Comparison of ENCODE assay signal across 12 mouse cellular contexts in the genomic region with DNA sequence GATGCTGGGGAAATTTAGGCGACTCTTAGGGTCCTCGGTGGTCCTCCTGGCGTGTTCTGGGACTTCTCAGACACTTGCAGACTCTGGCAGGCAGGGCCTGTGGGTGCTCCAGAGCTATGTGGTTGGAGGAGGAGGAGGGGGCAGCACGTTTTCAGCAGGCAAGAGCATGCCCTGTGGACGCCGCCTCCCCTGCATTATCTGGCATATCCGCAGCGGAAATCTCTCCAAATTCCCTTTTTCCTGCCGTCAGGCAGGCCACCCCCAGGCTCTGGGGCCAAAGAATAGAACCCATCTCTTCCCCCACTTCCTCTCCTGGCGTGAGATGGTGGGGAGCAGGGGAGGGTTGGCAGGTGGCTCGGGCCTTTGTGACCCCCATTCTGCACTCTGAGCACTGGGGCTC. TPM values are rescaled to one million over a fixed set of nuclear protein-coding genes. Genes with fewer than 3 reads are reported as not detected.
DNase-seq lines count a peak whose midpoint lies in the region; ATAC-seq and TF ChIP-seq lines count a peak whose summit lies in the region.
"Had no signal": no experiment of that assay in that cellular context is flagged by ENCODE, and none has a peak within 500 bp of the region (broad histone marks: within the 10 kb centered on the region; RNA-seq: fewer than 3 reads in every experiment).

No protein-coding gene starts in this region.

- no peaks in the 10 kb centered on the region for H3K9me3 ChIP-seq in heart, embryonic 10.5 days
- H3K9me3 ChIP-seq in kidney, postnatal 0 days (replicated peaks; ENCODE audit: low read length) = no peaks in the 10 kb centered on the region
- H3K9me3 ChIP-seq in MEL (replicated peaks; ENCODE audit: insufficient read depth, low read length) = no peaks in the 10 kb centered on the region

- H3K4me2 ChIP-seq in kidney, postnatal 0 days (ENCODE audit: low read length) = no peak overlapping the region

- WGBS in heart, embryonic 10.5 days = 44% methylated on average over 11 of the region's 11 CpGs
- WGBS in kidney, postnatal 0 days = 54% methylated on average over 11 of the region's 11 CpGs
- 75% methylated on average over 11 of the region's 11 CpGs for WGBS in cerebellum, adult 2 months

- TF ChIP-seq CTCF in kidney, postnatal 0 days (IDR thresholded peaks at IDR 0.05; ENCODE audit: low read depth) = no peak
- TF ChIP-seq CTCF in MEL (IDR thresholded peaks at IDR 0.05 in 2 of 3, conservative IDR thresholded peaks at IDR 0.05 in 1 of 3; ENCODE audit: control insufficient read depth in 1 of 3, insufficient read depth in 1 of 3, low read depth in 2 of 3, low read length in 3 of 3, poor library complexity in 1 of 3, severe bottlenecking in 1 of 3) = no peak
- no peak for TF ChIP-seq CTCF in cerebellum, adult 2 months (IDR thresholded peaks at IDR 0.05; ENCODE audit: borderline replicate concordance, insufficient read depth, low read depth, low read length)

- peak overlapping the region; percentile 93 for H3K27ac ChIP-seq in heart, embryonic 10.5 days
- 0 out of 2 replicates have a peak overlapping the region, but pooled peaks have one; percentile 13 for H3K27ac ChIP-seq in kidney, postnatal 0 days
- H3K27ac ChIP-seq in MEL (ENCODE audit: control insufficient read depth, low read depth, low read length) = peak overlapping the region; percentile 78
- no peak overlapping the region for H3K27ac ChIP-seq in cerebellum, adult 2 months (ENCODE audit: insufficient read depth, low read length)
- H3K27ac ChIP-seq: macrophage had no signal

- peaks cover 81% of the 10 kb centered on the region for H3K4me1 ChIP-seq in heart, embryonic 10.5 days
- H3K4me1 ChIP-seq in kidney, postnatal 0 days (replicated peaks; ENCODE audit: insufficient read depth, low read length) = peaks cover 41% of the 10 kb centered on the region
- H3K4me1 ChIP-seq in MEL (ENCODE audit: control insufficient read depth in 1 of 2, insufficient read depth in 2 of 2, low read length in 2 of 2) = peaks cover 13 to 49% of the 10 kb centered on the region in 2 experiments
- H3K4me1 ChIP-seq in cerebellum, adult 2 months (ENCODE audit: control insufficient read depth, insufficient read depth, low read length) = peaks cover 26% of the 10 kb centered on the region

- peaks cover 33% of the 10 kb centered on the region for H3K36me3 ChIP-seq in heart, embryonic 10.5 days
- H3K36me3 ChIP-seq in kidney, postnatal 0 days (ENCODE audit: insufficient read depth, low read length) = peaks cover 24% of the 10 kb centered on the region
- peaks cover 0 to 29% of the 10 kb centered on the region in 2 experiments; a peak in 2 of 4 replicates for H3K36me3 ChIP-seq in MEL (ENCODE audit: control insufficient read depth in 1 of 2, insufficient read depth in 2 of 2, low read length in 2 of 2)

- TF ChIP-seq RAD21 in MEL (IDR thresholded peaks at IDR 0.05; ENCODE audit: low read depth, low read length) = no peak

- no peak for TF ChIP-seq EP300 in MEL (IDR thresholded peaks at IDR 0.05; ENCODE audit: low read depth in 1 of 2, low read length in 2 of 2)

- TF ChIP-seq POLR2A in MEL (IDR thresholded peaks at IDR 0.05; ENCODE audit: control insufficient read depth in 1 of 2, insufficient read depth in 1 of 2, low read depth in 1 of 2, low read length in 2 of 2, poor library complexity in 1 of 2) = no peak
- no peak for TF ChIP-seq POLR2A in cerebellum, adult 2 months (IDR thresholded peaks at IDR 0.05; ENCODE audit: borderline replicate concordance, insufficient read depth, low read length)

- no peak for DNase-seq in heart, embryonic 10.5 days (ENCODE audit: low spot score)
- no peak for DNase-seq in heart, adult 11 months
- no peak for DNase-seq in kidney, postnatal 0 days (ENCODE audit: low spot score)
- no peak for DNase-seq in kidney, adult 18-20 months
- DNase-seq in MEL (ENCODE audit: low read depth, low spot score) = peak; percentile 43
- DNase-seq in kidney, postnatal 4 days = peak; percentile 38 to 44
- DNase-seq in frontal cortex, postnatal 10 days (ENCODE audit: low spot score in 2 of 2) = no peak
- DNase-seq in cerebellum, adult 2 months = no peak
- DNase-seq: cerebellum, adult 18-20 months; forebrain, postnatal 0 days; thymus, postnatal 36 days had no signal

- no peak overlapping the region for H3K9ac ChIP-seq in kidney, postnatal 0 days (ENCODE audit: low read depth, low read length)
- H3K9ac ChIP-seq in MEL (ENCODE audit: control insufficient read depth, low read depth, low read length, poor library complexity, severe bottlenecking) = peak overlapping the region; percentile 43
- H3K9ac ChIP-seq: forebrain, postnatal 0 days had no signal

- no peaks in the 10 kb centered on the region for H3K79me2 ChIP-seq in MEL (ENCODE audit: control insufficient read depth, insufficient read depth, low read length, poor library complexity)

- no peak overlapping the region for H3K4me3 ChIP-seq in heart, embryonic 10.5 days
- H3K4me3 ChIP-seq in kidney, postnatal 0 days (replicated peaks; ENCODE audit: low read depth, low read length) = no peak overlapping the region
- H3K4me3 ChIP-seq in MEL (ENCODE audit: control insufficient read depth in 1 of 2, insufficient read depth in 1 of 2, low read depth in 2 of 2, low read length in 2 of 2) = peak overlapping the region; percentile 0 to 42; a peak in 3 of 4 replicates
- H3K4me3 ChIP-seq in cerebellum, adult 2 months (replicated peaks; ENCODE audit: insufficient read depth, low read depth, low read length) = no peak overlapping the region

- no peaks in the 10 kb centered on the region for H3K27me3 ChIP-seq in heart, embryonic 10.5 days (ENCODE audit: insufficient read depth, poor library complexity, severe bottlenecking)
- H3K27me3 ChIP-seq in kidney, postnatal 0 days (ENCODE audit: insufficient read depth, low read length) = no peaks in the 10 kb centered on the region
- no peaks in the 10 kb centered on the region for H3K27me3 ChIP-seq in MEL (ENCODE audit: control insufficient read depth in 1 of 2, insufficient read depth in 2 of 2, low read length in 2 of 2)
- no peaks in the 10 kb centered on the region for H3K27me3 ChIP-seq in cerebellum, adult 2 months (ENCODE audit: control insufficient read depth, insufficient read depth, low read length)

- no peak for ATAC-seq in kidney, postnatal 0 days (replicated peaks; ENCODE audit: low FRiP score, low read depth)

TF ChIP-seq in MEL, 35 proteins besides CTCF, POLR2A, EP300 and RAD21:
- TF ChIP-seq BHLHE40 (IDR thresholded peaks at IDR 0.05; ENCODE audit: borderline replicate concordance, low read depth, low read length) (peak; percentile 17; the same call in 1 of the 2 replicates), KAT2A (conservative IDR thresholded peaks at IDR 0.05; ENCODE audit: low read depth, low read length) (no peak), CHD1 (IDR thresholded peaks at IDR 0.05; ENCODE audit: low read depth, low read length) (no peak), MXI1 (IDR thresholded peaks at IDR 0.05; ENCODE audit: low read depth, low read length) (peak; percentile 44; the same call in 1 of the 2 replicates), MAZ (IDR thresholded peaks at IDR 0.05; ENCODE audit: low read depth, low read length) (no peak; the same call in 1 of the 2 replicates), GABPA (IDR thresholded peaks at IDR 0.05; ENCODE audit: low read depth, low read length) (no peak), E2F4 (IDR thresholded peaks at IDR 0.05; ENCODE audit: borderline replicate concordance, low read depth, low read length) (no peak), RCOR1 (IDR thresholded peaks at IDR 0.05; ENCODE audit: low read depth, low read length) (0 out of 2 replicates have a peak, but pooled peaks have one; percentile 3), MYB (IDR thresholded peaks at IDR 0.05; ENCODE audit: low read depth, low read length) (no peak)

RNA-seq across cellular contexts. Expression of a gene that starts 12.9 kb away (rescaled TPM):
- polyA plus RNA-seq in heart, embryonic 10.5 days (2016; fragmentation: Nextera tagmentation; extraction: Ambion mirVana) = 5.2 and 6.3 TPM in 2 replicates
- polyA plus RNA-seq in kidney, postnatal 0 days (2015; fragmentation: Nextera tagmentation; extraction: Ambion mirVana) = 5.6 and 5.8 TPM in 2 replicates
- total RNA-seq in MEL (2012; rRNA removed) = 2.3 and 2.5 TPM in 2 replicates
- polyA plus RNA-seq in MEL (2012; ENCODE audit: insufficient read depth in 1 of 2, insufficient read length in 2 of 2, low read depth in 1 of 2, low replicate concordance in 2 of 2, missing spikeins in 1 of 2) = 1 to 10 TPM in 1 of 2 experiments, not detected in 1; 5.9 TPM
- 1.9 and 2.0 TPM in 2 replicates for polyA plus RNA-seq in cerebellum, adult 2 months (2012; rRNA removed)

RNA-seq across cellular contexts. Expression of a gene that starts 54.1 kb away (rescaled TPM):
- 0.62 and 1.2 TPM in 2 replicates for polyA plus RNA-seq in heart, embryonic 10.5 days (2016; fragmentation: Nextera tagmentation; extraction: Ambion mirVana)
- polyA plus RNA-seq in kidney, postnatal 0 days (2015; fragmentation: Nextera tagmentation; extraction: Ambion mirVana) = 2.8 and 3.1 TPM in 2 replicates
- not detected in 2 replicates for total RNA-seq in MEL (2012; rRNA removed)
- not detected for polyA plus RNA-seq in MEL (2012; ENCODE audit: insufficient read depth in 1 of 2, insufficient read length in 2 of 2, low read depth in 1 of 2, low replicate concordance in 2 of 2, missing spikeins in 1 of 2)
- 17.9 and 18.2 TPM in 2 replicates for polyA plus RNA-seq in cerebellum, adult 2 months (2012; rRNA removed)
- polyA plus RNA-seq: macrophage had no signal

Comparison
In these comparisons a context has a peak if more than half of its experiments do, and no peak if none do; other contexts are left out.
1. DNase-seq: peak in MEL (single experiment) and kidney, postnatal 4 days (2 of 2); none in heart, embryonic 10.5 days (single experiment), heart, adult 11 months (single experiment), kidney, postnatal 0 days (single experiment), kidney, adult 18-20 months (single experiment), frontal cortex, postnatal 10 days (0 of 2) and cerebellum, adult 2 months (0 of 2).
2. H3K4me3 ChIP-seq: peak in MEL (2 of 2); none in heart, embryonic 10.5 days (single experiment), kidney, postnatal 0 days (single experiment) and cerebellum, adult 2 months (single experiment).